Mouse (Mus musculus) kidney, adult 2 months (tissue): Measurements from ENCODE around the gene Reg3g.

Experiments
- CTCF ChIP-seq: fragments of 200-500 bp; conservative IDR thresholded peaks from 2 replicates; pipeline ENCODE4 v1.5.1; 2011; ENCODE audit warnings: low read depth, mild to moderate bottlenecking, control low read depth, low read length, moderate library complexity, mixed read lengths; ENCODE audit not compliant: insufficient read depth, insufficient read length
- POLR2A ChIP-seq: fragments of 200-500 bp; IDR thresholded peaks from one replicate; pipeline ENCODE4 v1.6.1; 2011; ENCODE audit warnings: low read depth, low read length, control low read depth

GRCm38 (mm10) chr6:78462360-78462759 lies 6.3 kb downstream of the Reg3g start:
- no peak for TF ChIP-seq CTCF
- TF ChIP-seq POLR2A = no peak
